Mouse (Mus musculus): ENCODE data around the gene Wnt7b.

- TF ChIP-seq CTCF (IDR thresholded peaks at IDR 0.05) (peak; percentile 50), EP300 (IDR thresholded peaks at IDR 0.05) (no peak)
Observed at GRCm38 (mm10) chr15:85609266-85610004, 27.2 kb upstream of the Wnt7b start.
